8 mouse cellular contexts compared by ENCODE assay signal in genomic region chr1:59609896-59610295, GRCm38 (mm10).
DNase-seq lines count a peak whose midpoint lies in the region; ATAC-seq lines count a peak whose summit lies in the region.

No protein-coding gene starts in this region.

- 43% methylated on average over 10 of the region's 10 CpGs for WGBS in intestine, embryonic 16.5 days
- WGBS in midbrain, embryonic 14.5 days, result 82% methylated on average over 10 of the region's 10 CpGs

- no peaks in the 10 kb centered on the region for H3K4me1 ChIP-seq in intestine, embryonic 16.5 days (ENCODE audit: control insufficient read depth, insufficient read depth, low read length)
- H3K4me1 ChIP-seq in midbrain, embryonic 14.5 days (ENCODE audit: control insufficient read depth, insufficient read depth, low read length), result no peaks in the 10 kb centered on the region

- H3K9ac ChIP-seq in intestine, embryonic 16.5 days (ENCODE audit: low read depth, low read length), result no peak overlapping the region
- H3K9ac ChIP-seq in midbrain, embryonic 14.5 days (replicated peaks; ENCODE audit: low read length), result no peak overlapping the region

- ATAC-seq in cerebellum, adult (ENCODE audit: insufficient number of reproducible peaks, low FRiP score, low TSS enrichment), result no peak
- ATAC-seq in intestine, embryonic 16.5 days, result no peak
- no peak for ATAC-seq in megakaryocyte-erythroid progenitor cell, adult 5-6 weeks (replicated peaks; ENCODE audit: low FRiP score, low TSS enrichment, poor library complexity, severe bottlenecking)
- no peak for ATAC-seq in midbrain, embryonic 14.5 days (ENCODE audit: low FRiP score, low TSS enrichment)

- no peak overlapping the region for H3K4me3 ChIP-seq in intestine, embryonic 16.5 days (ENCODE audit: low read length)
- no peak overlapping the region for H3K4me3 ChIP-seq in midbrain, embryonic 14.5 days (replicated peaks; ENCODE audit: low read depth, low read length)

- H3K27ac ChIP-seq in intestine, embryonic 16.5 days (ENCODE audit: low read length), result 0 out of 2 replicates have a peak overlapping the region, but pooled peaks have one; percentile 31
- H3K27ac ChIP-seq in midbrain, embryonic 14.5 days (replicated peaks; ENCODE audit: low read depth, low read length), result no peak overlapping the region

- H3K9me3 ChIP-seq in intestine, embryonic 16.5 days (ENCODE audit: control insufficient read depth, low read length), result 0 out of 2 replicates have a peak, but pooled peaks cover 2% of the 10 kb centered on the region
- no peaks in the 10 kb centered on the region for H3K9me3 ChIP-seq in midbrain, embryonic 14.5 days (ENCODE audit: control insufficient read depth, low read length)

- no peak overlapping the region for H3K4me2 ChIP-seq in intestine, embryonic 16.5 days (ENCODE audit: low read depth, low read length)
- H3K4me2 ChIP-seq in midbrain, embryonic 14.5 days (ENCODE audit: low read length), result no peak overlapping the region

- no peaks in the 10 kb centered on the region for H3K36me3 ChIP-seq in intestine, embryonic 16.5 days (ENCODE audit: control insufficient read depth, insufficient read depth, low read length)
- H3K36me3 ChIP-seq in midbrain, embryonic 14.5 days (ENCODE audit: control insufficient read depth, insufficient read depth, low read length), result no peaks in the 10 kb centered on the region

- H3K27me3 ChIP-seq in intestine, embryonic 16.5 days (replicated peaks; ENCODE audit: control insufficient read depth, insufficient read depth, low read length), result no peaks in the 10 kb centered on the region
- H3K27me3 ChIP-seq in midbrain, embryonic 14.5 days (ENCODE audit: control insufficient read depth, insufficient read depth, low read length), result no peaks in the 10 kb centered on the region

- peak; percentile 45 to 55 for DNase-seq in cerebellum, postnatal 25 days
- peak; percentile 33 for DNase-seq in embryo, embryonic 10.5 days (ENCODE audit: low spot score)
- peak; percentile 22 for DNase-seq in lung, postnatal 36 days
- no peak for DNase-seq in midbrain, embryonic 14.5 days
- DNase-seq in urinary bladder, postnatal 4 days (ENCODE audit: low spot score in 2 of 2), result no peak

Comparison
In these comparisons a context has a peak if more than half of its experiments do, and no peak if none do; other contexts are left out.
1. DNase-seq: peak in cerebellum, postnatal 25 days (2 of 2), embryo, embryonic 10.5 days (single experiment) and lung, postnatal 36 days (single experiment); none in midbrain, embryonic 14.5 days (single experiment) and urinary bladder, postnatal 4 days (0 of 2).